Mouse (Mus musculus) stomach, postnatal 0 days (tissue): ENCODE results near the gene Foxp1. TPM values are rescaled to one million over a fixed set of nuclear protein-coding genes. Genes with fewer than 3 reads are reported as not detected.
A peak's percentile ranks its signal among the peaks of the same experiment; 100 is the strongest.

Experiments
- ATAC-seq: fragments of 200-750 bp; cut with Nextera tagmentation; 2 replicates; pipeline ENCODE4 v1.8.0; 2017; ENCODE audit not compliant: low FRiP score, low TSS enrichment
- DNase-seq: peaks from one replicate; pipeline ENCODE4 v3.0.0-alpha.2; 2016; ENCODE audit warnings: low spot score
- H3K27ac ChIP-seq: fragments of 300-500 bp; sonication (generic); replicated peaks from 2 replicates; pipeline ENCODE4 v1.5.1; 2014; ENCODE audit warnings: mild to moderate bottlenecking, control low read depth
- H3K27me3 ChIP-seq: fragments of 300-500 bp; sonication (generic); 2 replicates; pipeline ENCODE4 v1.6.1; 2014; ENCODE audit warnings: low read length; ENCODE audit not compliant: control insufficient read depth, insufficient read depth
- H3K36me3 ChIP-seq: fragments of 300-500 bp; sonication (generic); 2 replicates; pipeline ENCODE4 v1.6.1; 2014; ENCODE audit warnings: low read length, mixed read lengths; ENCODE audit not compliant: control insufficient read depth, insufficient read depth
- H3K4me1 ChIP-seq: fragments of 300-500 bp; sonication (generic); replicated peaks from 2 replicates; pipeline ENCODE4 v1.6.1; 2014; ENCODE audit warnings: antibody characterized with exemption; ENCODE audit not compliant: control insufficient read depth, insufficient read depth
- H3K4me2 ChIP-seq: fragments of 300-500 bp; sonication (generic); replicated peaks from 2 replicates; pipeline ENCODE4 v1.6.1; 2014; ENCODE audit warnings: low read depth, mild to moderate bottlenecking, control low read depth, moderate library complexity
- H3K4me3 ChIP-seq: fragments of 300-500 bp; sonication (generic); 2 replicates; pipeline ENCODE4 v1.5.1; 2014; ENCODE audit warnings: low read depth, low read length, control low read depth
- H3K9ac ChIP-seq: fragments of 300-500 bp; sonication (generic); 2 replicates; pipeline ENCODE4 v1.6.1; 2014; ENCODE audit warnings: mild to moderate bottlenecking, low read length, control low read depth, mixed read lengths
- H3K9me3 ChIP-seq: fragments of 300-500 bp; sonication (generic); 2 replicates; pipeline ENCODE4 v1.6.1; 2016; ENCODE audit warnings: low read length; ENCODE audit not compliant: control insufficient read depth
- CTCF ChIP-seq: IDR thresholded peaks from 2 replicates; pipeline ENCODE4 v1.5.1; 2016; ENCODE audit warnings: antibody characterized with exemption, low read depth, mild to moderate bottlenecking, moderate library complexity
- EP300 ChIP-seq: optimal IDR thresholded peaks from 2 replicates; pipeline ENCODE3; 2016; ENCODE audit warnings: antibody characterized with exemption
- WGBS: fragments of 180-500 bp; shearing (Covaris S2); extraction: QIAGEN DNeasy Blood & Tissue Kit; methylation state at CpG from one replicate; pipeline ENCODE4 v1.1.7; 2014; 5-methylcytosine and 5-hydroxymethylcytosine counted together
- polyA plus RNA-seq: library from polyadenylated mRNA; unstranded; fragments of >200 nt; fragmentation: Nextera tagmentation; extraction: Ambion mirVana; gene quantifications from 2 replicates; pipeline ENCODE4 v1.2.1, GENCODE M21; 2015

Foxp1 gene
- polyA plus RNA-seq: 68.9 and 74.5 TPM in 2 replicates

DNA sequence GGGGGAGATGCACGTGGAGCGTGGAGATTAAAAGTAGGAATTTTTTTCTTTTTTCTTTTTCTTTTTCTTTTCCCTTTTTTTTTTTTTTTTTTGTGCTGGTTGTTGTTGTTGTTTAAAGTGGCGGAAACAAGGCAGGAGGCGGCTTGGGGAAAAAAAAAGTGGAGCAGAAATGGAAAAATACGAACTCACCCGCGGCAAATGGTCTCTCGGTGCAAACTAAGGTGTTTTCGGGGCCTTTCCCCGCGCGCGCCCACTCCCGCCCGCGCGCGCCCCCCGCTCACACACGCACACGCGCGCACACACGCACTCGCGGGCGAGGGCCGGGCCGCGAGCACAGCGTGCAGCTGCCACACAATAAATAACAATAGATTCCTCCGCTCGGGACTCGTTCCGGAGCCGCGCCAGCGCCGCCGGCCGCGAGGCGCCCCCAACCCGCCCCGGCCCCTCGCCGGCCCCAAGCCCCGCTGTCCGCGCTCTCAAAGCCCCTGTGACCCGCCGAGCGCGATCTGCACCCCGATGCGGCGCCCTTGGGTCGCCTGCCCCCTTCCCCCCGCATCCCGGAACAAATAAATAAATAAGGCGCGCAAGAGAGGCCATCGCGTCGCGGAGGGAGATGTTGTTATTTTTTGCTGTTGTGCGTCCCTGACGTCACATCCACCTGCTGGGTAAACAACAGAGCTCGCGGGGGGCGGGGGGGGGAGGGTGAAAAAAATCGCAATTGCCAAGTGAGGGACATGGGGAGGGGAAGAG lies at the start of gene Foxp1:
Gene Foxp1 (minus strand): TSS at position 363 of the 750 bp plus-strand sequence.
- ATAC-seq: peak; percentile 58
- TF ChIP-seq CTCF (no peak), EP300 (no peak)
- under 1% methylated on average over 63 of the region's 72 CpGs for WGBS

DNA sequence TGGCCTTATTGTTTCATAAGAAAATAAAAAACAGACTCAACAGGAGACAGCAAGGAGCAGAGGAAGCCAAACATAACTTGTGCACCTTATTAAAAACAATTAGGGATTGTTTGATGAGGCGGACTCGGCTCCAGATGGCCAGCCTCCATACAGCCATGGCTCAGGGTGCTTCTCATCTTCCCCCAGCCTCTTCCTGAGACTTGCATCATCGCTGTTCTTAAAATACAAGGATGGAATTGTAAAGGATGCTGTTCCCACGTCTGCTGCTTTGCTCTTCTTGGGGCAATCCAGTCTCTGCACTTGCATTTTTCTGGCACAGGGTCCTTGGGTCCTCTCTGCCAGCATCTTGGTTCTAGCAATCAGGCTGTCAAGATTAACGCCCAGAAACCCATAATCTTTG lies 49.5 kb upstream of the Foxp1 start:
- Histone ChIP-seq H3K4me2 (no peak overlapping the region), H3K4me3 (no peak overlapping the region), H3K27ac (no peak overlapping the region), H3K9ac (no peak overlapping the region), H3K9me3 (no peaks in the 10 kb centered on the region), H3K36me3 (no peaks in the 10 kb centered on the region), H3K4me1 (no peaks in the 10 kb centered on the region), H3K27me3 (no peaks in the 10 kb centered on the region)
- no peak for DNase-seq
- no peak for ATAC-seq
- TF ChIP-seq EP300 (no peak), CTCF (no peak)
- WGBS: 71% methylated on average over 5 of the region's 5 CpGs

More for the DNA sequence above, at the start of gene Foxp1:
- H3K27ac ChIP-seq: peak within 1 kb of the TSS; percentile 100
- no peaks in the 10 kb centered on the region for H3K36me3 ChIP-seq
- peak within 1 kb of the TSS; percentile 53 for H3K4me2 ChIP-seq
- peak within 1 kb of the TSS; percentile 97 for H3K4me3 ChIP-seq
- peak within 1 kb of the TSS; percentile 98 for H3K9ac ChIP-seq
- no peaks in the 10 kb centered on the region for H3K27me3 ChIP-seq
- H3K9me3 ChIP-seq: no peaks in the 10 kb centered on the region
- peak; percentile 87 for DNase-seq
- no peaks in the 10 kb centered on the region for H3K4me1 ChIP-seq

DNA sequence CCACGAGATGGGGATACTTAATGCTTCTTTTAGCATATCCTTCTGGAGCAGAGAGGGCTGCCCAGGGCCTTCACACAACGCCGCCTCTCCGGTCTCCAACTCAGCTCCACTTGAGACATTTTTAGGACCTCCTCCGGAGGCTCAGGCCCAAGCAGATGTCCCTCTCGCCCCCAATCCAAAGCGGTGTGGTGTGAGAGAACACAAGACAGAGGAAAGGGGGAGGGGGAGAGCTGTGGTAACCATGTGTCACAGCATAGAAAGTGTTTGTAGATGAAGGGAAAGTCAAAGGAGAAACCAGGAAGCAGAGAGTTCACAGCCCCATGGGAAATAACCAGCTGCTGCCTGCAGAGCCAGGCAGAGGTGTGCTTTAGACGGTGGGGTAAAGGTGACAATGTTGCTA lies 44.4 kb upstream of the Foxp1 start:
- Histone ChIP-seq H3K9me3 (no peaks in the 10 kb centered on the region), H3K36me3 (no peaks in the 10 kb centered on the region), H3K4me3 (no peak overlapping the region), H3K4me2 (no peak overlapping the region), H3K9ac (no peak overlapping the region), H3K4me1 (no peaks in the 10 kb centered on the region), H3K27ac (no peak overlapping the region), H3K27me3 (no peaks in the 10 kb centered on the region)
- WGBS: 66% methylated on average over 8 of the region's 8 CpGs
- ATAC-seq: no peak
- DNase-seq: no peak
- no peak for TF ChIP-seq EP300
- TF ChIP-seq CTCF: no peak

DNA sequence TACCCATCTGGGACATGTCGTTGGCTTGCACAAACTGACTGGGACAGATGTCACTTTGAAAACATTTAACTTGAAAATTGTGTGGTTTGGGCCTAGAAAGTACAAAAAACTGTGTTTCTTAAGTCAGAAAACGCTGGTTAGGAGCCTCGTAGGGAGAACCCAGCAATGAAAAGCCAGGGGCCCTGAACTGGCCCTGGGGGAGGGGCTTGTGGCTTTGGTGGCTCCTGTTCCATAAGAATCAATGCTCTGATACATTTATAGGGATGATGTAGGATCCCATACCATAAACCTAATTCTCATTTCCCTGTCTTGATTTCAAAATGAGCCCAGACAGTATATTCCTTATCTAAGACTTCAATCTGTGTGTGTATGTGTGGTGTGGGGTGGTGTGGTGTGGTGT lies 42.2 kb upstream of the Foxp1 start:
- Histone ChIP-seq H3K27me3 (no peaks in the 10 kb centered on the region), H3K4me1 (no peaks in the 10 kb centered on the region), H3K9me3 (no peaks in the 10 kb centered on the region), H3K36me3 (no peaks in the 10 kb centered on the region), H3K4me2 (no peak overlapping the region), H3K9ac (no peak overlapping the region), H3K27ac (no peak overlapping the region), H3K4me3 (no peak overlapping the region)
- no peak for ATAC-seq
- TF ChIP-seq CTCF (no peak), EP300 (no peak)
- WGBS: 83% methylated on average over 3 of the region's 3 CpGs
- no peak for DNase-seq

DNA sequence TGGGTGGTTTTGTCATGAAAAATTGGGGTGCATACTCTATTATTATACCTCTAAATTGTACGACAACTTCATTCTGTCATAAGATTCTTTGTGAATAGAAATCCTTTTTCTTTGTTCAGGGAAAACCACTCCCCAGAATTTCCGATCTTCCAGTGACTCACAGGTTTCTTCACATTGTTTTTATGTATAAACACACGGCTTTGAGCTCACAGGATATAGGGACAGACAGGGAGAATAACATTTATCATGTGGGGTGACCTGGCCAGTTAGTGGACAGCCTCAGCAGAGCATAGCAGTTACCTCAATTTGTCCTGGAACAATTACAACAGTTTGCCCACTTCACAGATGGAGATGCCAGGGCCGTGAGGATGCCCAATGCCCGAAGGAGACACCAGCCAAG lies 34.4 kb upstream of the Foxp1 start:
- no peak overlapping the region for H3K4me3 ChIP-seq
- H3K27ac ChIP-seq: no peak overlapping the region
- H3K36me3 ChIP-seq: no peaks in the 10 kb centered on the region
- no peaks in the 10 kb centered on the region for H3K4me1 ChIP-seq
- DNase-seq: no peak
- H3K27me3 ChIP-seq: no peaks in the 10 kb centered on the region
- WGBS: 76% methylated on average over 5 of the region's 5 CpGs
- TF ChIP-seq CTCF (no peak), EP300 (no peak)
- no peak overlapping the region for H3K9ac ChIP-seq
- no peaks in the 10 kb centered on the region for H3K9me3 ChIP-seq
- H3K4me2 ChIP-seq: no peak overlapping the region
- ATAC-seq: no peak

DNA sequence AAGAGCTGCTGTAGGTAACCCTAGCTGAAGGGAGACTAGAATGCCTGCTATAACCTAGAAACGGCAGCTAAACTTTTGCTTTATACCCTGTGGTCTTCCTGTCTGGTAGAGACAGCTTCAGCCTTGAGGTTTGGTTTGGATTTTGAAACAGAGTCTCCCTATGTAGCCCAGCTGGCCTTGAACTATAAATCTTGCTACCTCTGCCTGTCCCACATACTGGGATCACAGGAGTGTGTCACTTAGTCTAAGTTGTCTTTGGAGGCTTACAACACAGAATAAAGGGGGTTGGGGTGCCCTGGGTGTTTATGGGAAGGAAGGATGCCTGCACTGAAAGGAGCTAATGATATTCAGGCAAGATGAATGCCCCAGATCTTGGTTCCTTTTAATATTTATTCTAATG lies 30.3 kb upstream of the Foxp1 start:
- Histone ChIP-seq H3K36me3 (no peaks in the 10 kb centered on the region), H3K4me2 (no peak overlapping the region), H3K27me3 (no peaks in the 10 kb centered on the region), H3K9me3 (no peaks in the 10 kb centered on the region), H3K4me1 (no peaks in the 10 kb centered on the region), H3K4me3 (no peak overlapping the region), H3K9ac (no peak overlapping the region), H3K27ac (no peak overlapping the region)
- 73% methylated on average over 1 of the region's 1 CpGs for WGBS
- TF ChIP-seq CTCF (no peak), EP300 (no peak)
- DNase-seq (no peak), ATAC-seq (no peak)
